Mouse (Mus musculus): ENCODE results near the gene Pawr. TPM values are rescaled to one million over a fixed set of nuclear protein-coding genes. Genes with fewer than 3 reads are reported as not detected.

Gene Pawr
- polyA plus RNA-seq, 1 experiment from 2014 or later, result 4.0 TPM

- DNase-seq (ENCODE audit: low spot score), result no peak
Observed at GRCm38 (mm10) chr10:108354726-108355391, 22.9 kb downstream of the Pawr start.

- no peak for DNase-seq (ENCODE audit: low spot score)
Observed at GRCm38 (mm10) chr10:108355392-108355775, 23.5 kb downstream of the Pawr start.

- DNase-seq (ENCODE audit: low spot score), result no peak
Observed at GRCm38 (mm10) chr10:108356601-108357187, 24.8 kb downstream of the Pawr start.

GRCm38 (mm10) chr10:108359974-108360373 is 28.1 kb downstream of the Pawr start:
- no peak for DNase-seq (ENCODE audit: low spot score)

- DNase-seq (ENCODE audit: low spot score), result no peak
Observed at GRCm38 (mm10) chr10:108360801-108361200, 28.9 kb downstream of the Pawr start.

- DNase-seq (ENCODE audit: low spot score), result no peak
Observed at GRCm38 (mm10) chr10:108361419-108362155, 29.7 kb downstream of the Pawr start.

GRCm38 (mm10) chr10:108363932-108364331 is 32.0 kb downstream of the Pawr start:
- no peak for DNase-seq (ENCODE audit: low spot score)

GRCm38 (mm10) chr10:108364946-108365719 is 33.2 kb downstream of the Pawr start:
- DNase-seq (ENCODE audit: low spot score), result no peak

GRCm38 (mm10) chr10:108366251-108366650 is 34.3 kb downstream of the Pawr start:
- DNase-seq (ENCODE audit: low spot score), result no peak

- DNase-seq (ENCODE audit: low spot score), result no peak
Observed at GRCm38 (mm10) chr10:108368358-108368757, 36.4 kb downstream of the Pawr start.

GRCm38 (mm10) chr10:108372258-108372657 is 40.3 kb downstream of the Pawr start:
- DNase-seq (ENCODE audit: low spot score), result no peak

- no peak for DNase-seq (ENCODE audit: low spot score)
Observed at GRCm38 (mm10) chr10:108372858-108373257, 40.9 kb downstream of the Pawr start.

- DNase-seq (ENCODE audit: low spot score), result no peak
Observed at GRCm38 (mm10) chr10:108375796-108376195, 43.9 kb downstream of the Pawr start.

GRCm38 (mm10) chr10:108376366-108376765 is 44.4 kb downstream of the Pawr start:
- no peak for DNase-seq (ENCODE audit: low spot score)

GRCm38 (mm10) chr10:108377369-108377768 is 45.4 kb downstream of the Pawr start:
- DNase-seq (ENCODE audit: low spot score), result no peak

GRCm38 (mm10) chr10:108378062-108378461 is 46.1 kb downstream of the Pawr start:
- no peak for DNase-seq (ENCODE audit: low spot score)

GRCm38 (mm10) chr10:108378479-108378878 is 46.6 kb downstream of the Pawr start:
- no peak for DNase-seq (ENCODE audit: low spot score)

- no peak for DNase-seq (ENCODE audit: low spot score)
Observed at GRCm38 (mm10) chr10:108380715-108381114, 48.8 kb downstream of the Pawr start.

- no peak for DNase-seq (ENCODE audit: low spot score)
Observed at GRCm38 (mm10) chr10:108384153-108384769, 52.3 kb downstream of the Pawr start.

- no peak for DNase-seq (ENCODE audit: low spot score)
Observed at GRCm38 (mm10) chr10:108385480-108385955, 53.6 kb downstream of the Pawr start.

- no peak for DNase-seq (ENCODE audit: low spot score)
Observed at GRCm38 (mm10) chr10:108388410-108388915, 56.5 kb downstream of the Pawr start.
